Mouse (Mus musculus) neural tube, embryonic 12.5 days (tissue): ENCODE data around the gene Igsf8. TPM values are rescaled to one million over a fixed set of nuclear protein-coding genes. Genes with fewer than 3 reads are reported as not detected.

Experiments
- ATAC-seq: fragments of 200-750 bp; cut with Nextera tagmentation; 2 replicates; pipeline ENCODE4 v1.8.0; 2017; ENCODE audit warnings: low read depth, mild to moderate bottlenecking, moderate TSS enrichment, moderate library complexity; ENCODE audit not compliant: low FRiP score
- H3K27ac ChIP-seq: fragments of 300-500 bp; sonication (generic); 2 replicates; pipeline ENCODE4 v1.5.1; 2016
- H3K27me3 ChIP-seq: fragments of 300-500 bp; sonication (generic); replicated peaks from 2 replicates; pipeline ENCODE4 v1.6.1; 2016; ENCODE audit warnings: mild to moderate bottlenecking
- H3K36me3 ChIP-seq: fragments of 300-500 bp; sonication (generic); 2 replicates; pipeline ENCODE4 v1.6.1; 2016; ENCODE audit warnings: mild to moderate bottlenecking
- H3K4me1 ChIP-seq: fragments of 300-500 bp; sonication (generic); 2 replicates; pipeline ENCODE4 v1.6.1; 2016
- H3K4me2 ChIP-seq: fragments of 300-500 bp; sonication (generic); replicated peaks from 2 replicates; pipeline ENCODE4 v1.6.1; 2016; ENCODE audit warnings: mild to moderate bottlenecking
- H3K4me3 ChIP-seq: fragments of 300-500 bp; sonication (generic); 2 replicates; pipeline ENCODE4 v1.5.1; 2016
- H3K9ac ChIP-seq: fragments of 300-500 bp; sonication (generic); 2 replicates; pipeline ENCODE4 v1.6.1; 2016; ENCODE audit warnings: mild to moderate bottlenecking
- H3K9me3 ChIP-seq: fragments of 300-500 bp; sonication (generic); 2 replicates; pipeline ENCODE4 v1.6.1; 2016; ENCODE audit warnings: mild to moderate bottlenecking
- WGBS: fragments of 180-500 bp; shearing (Covaris S2); methylation state at CpG from one replicate; pipeline ENCODE4 v1.1.7; 2016; 5-methylcytosine and 5-hydroxymethylcytosine counted together
- polyA plus RNA-seq: library from polyadenylated mRNA; unstranded; fragments of >200 nt; fragmentation: Nextera tagmentation; extraction: Ambion mirVana; gene quantifications from 2 replicates; pipeline ENCODE4 v1.2.1, GENCODE M21; 2016

Igsf8 gene
- polyA plus RNA-seq, 1 experiment from 2014 or later: 165 TPM

- no peak for ATAC-seq
- 86% methylated on average over 3 of the region's 3 CpGs for WGBS
- H3K9ac ChIP-seq: no peak overlapping the region
- H3K4me1 ChIP-seq: no peaks in the 10 kb centered on the region
- H3K4me2 ChIP-seq: no peak overlapping the region
- H3K4me3 ChIP-seq: no peak overlapping the region
- no peaks in the 10 kb centered on the region for H3K36me3 ChIP-seq
- H3K9me3 ChIP-seq: no peaks in the 10 kb centered on the region
- H3K27me3 ChIP-seq: no peaks in the 10 kb centered on the region
- no peak overlapping the region for H3K27ac ChIP-seq
Observed at GRCm38 (mm10) chr1:172277172-172277571, 15.7 kb downstream of the Igsf8 start.

- no peak overlapping the region for H3K9ac ChIP-seq
- no peaks in the 10 kb centered on the region for H3K9me3 ChIP-seq
- ATAC-seq: no peak
- no peak overlapping the region for H3K4me2 ChIP-seq
- H3K27me3 ChIP-seq: no peaks in the 10 kb centered on the region
- H3K4me1 ChIP-seq: no peaks in the 10 kb centered on the region
- H3K27ac ChIP-seq: no peak overlapping the region
- H3K4me3 ChIP-seq: no peak overlapping the region
- H3K36me3 ChIP-seq: no peaks in the 10 kb centered on the region
- WGBS: 96% methylated on average over 13 of the region's 13 CpGs
Observed at GRCm38 (mm10) chr1:172278328-172278727, 16.9 kb downstream of the Igsf8 start.

- no peak overlapping the region for H3K4me3 ChIP-seq
- no peak overlapping the region for H3K4me2 ChIP-seq
- no peak overlapping the region for H3K9ac ChIP-seq
- H3K36me3 ChIP-seq: no peaks in the 10 kb centered on the region
- WGBS: 82% methylated on average over 16 of the region's 16 CpGs
- no peaks in the 10 kb centered on the region for H3K9me3 ChIP-seq
- H3K27me3 ChIP-seq: no peaks in the 10 kb centered on the region
- no peak for ATAC-seq
- H3K4me1 ChIP-seq: no peaks in the 10 kb centered on the region
- H3K27ac ChIP-seq: no peak overlapping the region
Observed at GRCm38 (mm10) chr1:172279768-172280509, 18.5 kb downstream of the Igsf8 start.

GRCm38 (mm10) chr1:172281522-172282254 is 20.2 kb downstream of the Igsf8 start:
- Histone ChIP-seq H3K27me3 (no peaks in the 10 kb centered on the region), H3K27ac (no peak overlapping the region)
- WGBS: 77% methylated on average over 10 of the region's 10 CpGs

GRCm38 (mm10) chr1:172283073-172283472 is 21.6 kb downstream of the Igsf8 start:
- no peak for ATAC-seq
- H3K4me3 ChIP-seq: no peak overlapping the region
- H3K4me1 ChIP-seq: no peaks in the 10 kb centered on the region
- H3K27me3 ChIP-seq: no peaks in the 10 kb centered on the region
- WGBS: 92% methylated on average over 6 of the region's 6 CpGs
- H3K9me3 ChIP-seq: no peaks in the 10 kb centered on the region
- H3K36me3 ChIP-seq: no peaks in the 10 kb centered on the region
- no peak overlapping the region for H3K4me2 ChIP-seq
- H3K27ac ChIP-seq: no peak overlapping the region
- no peak overlapping the region for H3K9ac ChIP-seq

More at GRCm38 (mm10) chr1:172281522-172282254, 20.2 kb downstream of the Igsf8 start:
- H3K4me2 ChIP-seq: no peak overlapping the region
- no peak overlapping the region for H3K9ac ChIP-seq
- no peaks in the 10 kb centered on the region for H3K36me3 ChIP-seq
- H3K4me3 ChIP-seq: no peak overlapping the region
- no peaks in the 10 kb centered on the region for H3K9me3 ChIP-seq
- ATAC-seq: no peak
- no peaks in the 10 kb centered on the region for H3K4me1 ChIP-seq

GRCm38 (mm10) chr1:172284221-172284620 is 22.8 kb downstream of the Igsf8 start:
- Histone ChIP-seq H3K4me2 (no peak overlapping the region), H3K9ac (no peak overlapping the region), H3K36me3 (no peaks in the 10 kb centered on the region), H3K4me1 (no peaks in the 10 kb centered on the region), H3K4me3 (no peak overlapping the region), H3K9me3 (no peaks in the 10 kb centered on the region), H3K27me3 (no peaks in the 10 kb centered on the region), H3K27ac (no peak overlapping the region)
- 88% methylated on average over 14 of the region's 14 CpGs for WGBS
- ATAC-seq: no peak

- Histone ChIP-seq H3K27me3 (no peaks in the 10 kb centered on the region), H3K36me3 (no peaks in the 10 kb centered on the region), H3K9me3 (no peaks in the 10 kb centered on the region), H3K4me3 (no peak overlapping the region), H3K9ac (no peak overlapping the region), H3K4me1 (no peaks in the 10 kb centered on the region), H3K4me2 (no peak overlapping the region), H3K27ac (no peak overlapping the region)
- WGBS: 87% methylated on average over 5 of the region's 5 CpGs
- ATAC-seq: no peak
Observed at GRCm38 (mm10) chr1:172286740-172287139, 25.3 kb downstream of the Igsf8 start.

GRCm38 (mm10) chr1:172288900-172289616 is 27.6 kb downstream of the Igsf8 start:
- H3K9me3 ChIP-seq: no peaks in the 10 kb centered on the region
- no peaks in the 10 kb centered on the region for H3K27me3 ChIP-seq
- WGBS: 91% methylated on average over 11 of the region's 11 CpGs
- no peak overlapping the region for H3K9ac ChIP-seq
- H3K4me3 ChIP-seq: no peak overlapping the region
- H3K36me3 ChIP-seq: no peaks in the 10 kb centered on the region
- no peak for ATAC-seq
- no peak overlapping the region for H3K4me2 ChIP-seq
- no peak overlapping the region for H3K27ac ChIP-seq
- no peaks in the 10 kb centered on the region for H3K4me1 ChIP-seq

GRCm38 (mm10) chr1:172289617-172289946 is 28.1 kb downstream of the Igsf8 start:
- Histone ChIP-seq H3K9me3 (no peaks in the 10 kb centered on the region), H3K27ac (no peak overlapping the region), H3K4me1 (no peaks in the 10 kb centered on the region), H3K9ac (no peak overlapping the region), H3K4me3 (no peak overlapping the region), H3K27me3 (no peaks in the 10 kb centered on the region), H3K36me3 (no peaks in the 10 kb centered on the region), H3K4me2 (no peak overlapping the region)
- 85% methylated on average over 3 of the region's 3 CpGs for WGBS
- no peak for ATAC-seq

- ATAC-seq: no peak
- H3K4me3 ChIP-seq: no peak overlapping the region
- H3K9me3 ChIP-seq: no peaks in the 10 kb centered on the region
- H3K4me2 ChIP-seq: no peak overlapping the region
- 97% methylated on average over 2 of the region's 2 CpGs for WGBS
- no peaks in the 10 kb centered on the region for H3K36me3 ChIP-seq
- no peak overlapping the region for H3K9ac ChIP-seq
- H3K27ac ChIP-seq: no peak overlapping the region
- peaks cover 22% of the 10 kb centered on the region for H3K4me1 ChIP-seq
- H3K27me3 ChIP-seq: no peaks in the 10 kb centered on the region
Observed at GRCm38 (mm10) chr1:172292880-172293279, 31.4 kb downstream of the Igsf8 start.

- no peak overlapping the region for H3K27ac ChIP-seq
- H3K27me3 ChIP-seq: no peaks in the 10 kb centered on the region
- WGBS: 88% methylated on average over 11 of the region's 11 CpGs
- H3K9me3 ChIP-seq: no peaks in the 10 kb centered on the region
- H3K4me1 ChIP-seq: peaks cover 27% of the 10 kb centered on the region
- H3K4me3 ChIP-seq: no peak overlapping the region
- ATAC-seq: no peak
- H3K9ac ChIP-seq: no peak overlapping the region
- H3K36me3 ChIP-seq: no peaks in the 10 kb centered on the region
- H3K4me2 ChIP-seq: no peak overlapping the region
Observed at GRCm38 (mm10) chr1:172293449-172293848, 32.0 kb downstream of the Igsf8 start.

GRCm38 (mm10) chr1:172295751-172296197 is 34.3 kb downstream of the Igsf8 start:
- H3K4me3 ChIP-seq: no peak overlapping the region
- H3K4me1 ChIP-seq: peaks cover 29% of the 10 kb centered on the region
- WGBS: 50% methylated on average over 4 of the region's 4 CpGs
- H3K27ac ChIP-seq: no peak overlapping the region
- H3K4me2 ChIP-seq: peak overlapping the region; percentile 45
- H3K36me3 ChIP-seq: no peaks in the 10 kb centered on the region
- no peaks in the 10 kb centered on the region for H3K27me3 ChIP-seq
- no peaks in the 10 kb centered on the region for H3K9me3 ChIP-seq
- no peak overlapping the region for H3K9ac ChIP-seq
- peak; percentile 46; the same call in 1 of the 2 replicates for ATAC-seq
